Mouse (Mus musculus): ENCODE data around the gene Ctnnd2. TPM values are rescaled to one million over a fixed set of nuclear protein-coding genes. Genes with fewer than 3 reads are reported as not detected.

The Ctnnd2 gene
- polyA plus RNA-seq, 1 experiment from 2014 or later, result 0.15 TPM

- Histone ChIP-seq H3K4me1 (ENCODE audit: insufficient read depth) (no peaks in the 10 kb centered on the region), H3K27me3 (ENCODE audit: insufficient read depth, low read length) (no peaks in the 10 kb centered on the region), H3K4me3 (ENCODE audit: low read depth, low read length) (no peak overlapping the region), H3K4me2 (ENCODE audit: low read depth, low read length) (no peak overlapping the region), H3K9ac (replicated peaks) (no peak overlapping the region), H3K9me3 (ENCODE audit: low read length) (no peaks in the 10 kb centered on the region), H3K36me3 (replicated peaks; ENCODE audit: insufficient read depth, low read length) (no peaks in the 10 kb centered on the region), H3K27ac (ENCODE audit: low read depth) (no peak overlapping the region)
- no peak for ATAC-seq
- peak; percentile 22 for DNase-seq
- TF ChIP-seq CTCF (IDR thresholded peaks at IDR 0.05; ENCODE audit: low read depth) (peak; percentile 62), EP300 (IDR thresholded peaks at IDR 0.05; ENCODE audit: low read depth) (no peak)
- WGBS (ENCODE audit: insufficient replicate concordance), result 23% methylated on average over 2 of the region's 2 CpGs
Measured at GRCm38 (mm10) chr15:30427342-30427741, 254.9 kb downstream of the Ctnnd2 start.

- 70% methylated on average over 5 of the region's 5 CpGs for WGBS (ENCODE audit: insufficient replicate concordance)
Measured at GRCm38 (mm10) chr15:30439045-30439444, 266.7 kb downstream of the Ctnnd2 start.

GRCm38 (mm10) chr15:30450765-30451164 lies 278.4 kb downstream of the Ctnnd2 start:
- H3K27ac ChIP-seq (ENCODE audit: low read depth), result no peak overlapping the region
- 86% methylated on average over 7 of the region's 7 CpGs for WGBS (ENCODE audit: insufficient replicate concordance)
- DNase-seq (no peak), ATAC-seq (no peak)
- no peaks in the 10 kb centered on the region for H3K4me1 ChIP-seq (ENCODE audit: insufficient read depth)
- no peak overlapping the region for H3K4me3 ChIP-seq (ENCODE audit: low read depth, low read length)
- H3K36me3 ChIP-seq (replicated peaks; ENCODE audit: insufficient read depth, low read length), result no peaks in the 10 kb centered on the region
- H3K9ac ChIP-seq (replicated peaks), result no peak overlapping the region
- H3K9me3 ChIP-seq (ENCODE audit: low read length), result no peaks in the 10 kb centered on the region
- no peaks in the 10 kb centered on the region for H3K27me3 ChIP-seq (ENCODE audit: insufficient read depth, low read length)
- no peak overlapping the region for H3K4me2 ChIP-seq (ENCODE audit: low read depth, low read length)
- TF ChIP-seq CTCF (IDR thresholded peaks at IDR 0.05; ENCODE audit: low read depth) (no peak), EP300 (IDR thresholded peaks at IDR 0.05; ENCODE audit: low read depth) (no peak)

More at GRCm38 (mm10) chr15:30439045-30439444, 266.7 kb downstream of the Ctnnd2 start:
- H3K4me2 ChIP-seq (ENCODE audit: low read depth, low read length), result no peak overlapping the region
- H3K9me3 ChIP-seq (ENCODE audit: low read length), result no peaks in the 10 kb centered on the region
- H3K27ac ChIP-seq (ENCODE audit: low read depth), result no peak overlapping the region
- H3K4me1 ChIP-seq (ENCODE audit: insufficient read depth), result no peaks in the 10 kb centered on the region
- H3K36me3 ChIP-seq (replicated peaks; ENCODE audit: insufficient read depth, low read length), result no peaks in the 10 kb centered on the region
- H3K9ac ChIP-seq (replicated peaks), result no peak overlapping the region
- DNase-seq (no peak), ATAC-seq (no peak)
- TF ChIP-seq CTCF (IDR thresholded peaks at IDR 0.05; ENCODE audit: low read depth), result no peak
- TF ChIP-seq EP300 (IDR thresholded peaks at IDR 0.05; ENCODE audit: low read depth), result no peak
- no peak overlapping the region for H3K4me3 ChIP-seq (ENCODE audit: low read depth, low read length)
- H3K27me3 ChIP-seq (ENCODE audit: insufficient read depth, low read length), result no peaks in the 10 kb centered on the region

- no peaks in the 10 kb centered on the region for H3K9me3 ChIP-seq (ENCODE audit: low read length)
- H3K36me3 ChIP-seq (replicated peaks; ENCODE audit: insufficient read depth, low read length), result no peaks in the 10 kb centered on the region
- ATAC-seq (no peak), DNase-seq (no peak)
- WGBS (ENCODE audit: insufficient replicate concordance), result 69% methylated on average over 5 of the region's 5 CpGs
- no peak overlapping the region for H3K4me3 ChIP-seq (ENCODE audit: low read depth, low read length)
- no peak overlapping the region for H3K27ac ChIP-seq (ENCODE audit: low read depth)
- TF ChIP-seq EP300 (IDR thresholded peaks at IDR 0.05; ENCODE audit: low read depth), result no peak
- no peak for TF ChIP-seq CTCF (IDR thresholded peaks at IDR 0.05; ENCODE audit: low read depth)
- H3K4me2 ChIP-seq (ENCODE audit: low read depth, low read length), result no peak overlapping the region
- H3K27me3 ChIP-seq (ENCODE audit: insufficient read depth, low read length), result no peaks in the 10 kb centered on the region
- H3K4me1 ChIP-seq (ENCODE audit: insufficient read depth), result no peaks in the 10 kb centered on the region
- no peak overlapping the region for H3K9ac ChIP-seq (replicated peaks)
Measured at GRCm38 (mm10) chr15:30451921-30452320, 279.5 kb downstream of the Ctnnd2 start.

GRCm38 (mm10) chr15:30457541-30458250 lies 285.3 kb downstream of the Ctnnd2 start:
- H3K4me1 ChIP-seq (ENCODE audit: insufficient read depth), result no peaks in the 10 kb centered on the region
- no peak overlapping the region for H3K4me2 ChIP-seq (ENCODE audit: low read depth, low read length)
- H3K9me3 ChIP-seq (ENCODE audit: low read length), result no peaks in the 10 kb centered on the region
- H3K36me3 ChIP-seq (replicated peaks; ENCODE audit: insufficient read depth, low read length), result no peaks in the 10 kb centered on the region
- 67% methylated on average over 12 of the region's 12 CpGs for WGBS (ENCODE audit: insufficient replicate concordance)
- H3K27me3 ChIP-seq (ENCODE audit: insufficient read depth, low read length), result no peaks in the 10 kb centered on the region
- no peak for TF ChIP-seq EP300 (IDR thresholded peaks at IDR 0.05; ENCODE audit: low read depth)
- TF ChIP-seq CTCF (IDR thresholded peaks at IDR 0.05; ENCODE audit: low read depth), result no peak
- DNase-seq, result no peak
- no peak for ATAC-seq
- H3K27ac ChIP-seq (ENCODE audit: low read depth), result no peak overlapping the region
- no peak overlapping the region for H3K9ac ChIP-seq (replicated peaks)
- H3K4me3 ChIP-seq (ENCODE audit: low read depth, low read length), result no peak overlapping the region

- DNase-seq, result no peak
- ATAC-seq, result no peak
- H3K27me3 ChIP-seq (ENCODE audit: insufficient read depth, low read length), result no peaks in the 10 kb centered on the region
- no peaks in the 10 kb centered on the region for H3K9me3 ChIP-seq (ENCODE audit: low read length)
- no peak overlapping the region for H3K9ac ChIP-seq (replicated peaks)
- 60% methylated on average over 5 of the region's 5 CpGs for WGBS (ENCODE audit: insufficient replicate concordance)
- H3K4me1 ChIP-seq (ENCODE audit: insufficient read depth), result no peaks in the 10 kb centered on the region
- TF ChIP-seq CTCF (IDR thresholded peaks at IDR 0.05; ENCODE audit: low read depth) (no peak), EP300 (IDR thresholded peaks at IDR 0.05; ENCODE audit: low read depth) (no peak)
- no peak overlapping the region for H3K4me2 ChIP-seq (ENCODE audit: low read depth, low read length)
- H3K4me3 ChIP-seq (ENCODE audit: low read depth, low read length), result no peak overlapping the region
- H3K27ac ChIP-seq (ENCODE audit: low read depth), result no peak overlapping the region
- no peaks in the 10 kb centered on the region for H3K36me3 ChIP-seq (replicated peaks; ENCODE audit: insufficient read depth, low read length)
Measured at GRCm38 (mm10) chr15:30458671-30459070, 286.3 kb downstream of the Ctnnd2 start.

All from liver, postnatal 0 days (tissue).